Mouse (Mus musculus): ENCODE data around the gene Slc35e2.
A peak's percentile ranks its signal among the peaks of the same experiment; 100 is the strongest.

GRCm38 (mm10) chr4:155563400-155564231 is 37.6 kb upstream of the Slc35e2 start:
- TF ChIP-seq CTCF (IDR thresholded peaks at IDR 0.05; ENCODE audit: extremely low read depth, insufficient read depth, low read length): 0 out of 2 replicates have a peak, but pooled peaks have one; percentile 2
- TF ChIP-seq POLR2A (IDR thresholded peaks at IDR 0.05; ENCODE audit: extremely low read depth, insufficient read depth, low read length): peak; percentile 62; the same call in 1 of the 2 replicates

Measured in cortical plate, adult 2 months (tissue).